Mouse (Mus musculus) heart, postnatal 0 days (tissue): ENCODE data around the gene Adprm. TPM values are rescaled to one million over a fixed set of nuclear protein-coding genes. Genes with fewer than 3 reads are reported as not detected.
"Not testable (repeated sequence)": the region's sequence is repeated elsewhere in the genome, so short reads cannot be mapped to it uniquely, and the experiment has no call there.

ENCODE experiments used
- ATAC-seq: fragments of 200-750 bp; cut with Nextera tagmentation; 2 replicates; pipeline ENCODE4 v1.8.0; 2017; ENCODE audit warnings: low read depth, moderate number of reproducible peaks, moderate library complexity; ENCODE audit not compliant: insufficient read depth
- DNase-seq: peaks from one replicate; pipeline ENCODE4 v3.0.0-alpha.2; 2016; ENCODE audit warnings: low spot score
- H3K27ac ChIP-seq: fragments of 300-500 bp; sonication (generic); 2 replicates; pipeline ENCODE4 v1.5.1; 2014; ENCODE audit warnings: low read depth, mild to moderate bottlenecking
- H3K27me3 ChIP-seq: fragments of 300-500 bp; sonication (generic); 2 replicates; pipeline ENCODE4 v1.6.1; 2014; ENCODE audit warnings: low read length, mixed read lengths; ENCODE audit not compliant: control insufficient read depth, insufficient read depth
- H3K36me3 ChIP-seq: fragments of 300-500 bp; sonication (generic); replicated peaks from 2 replicates; pipeline ENCODE4 v1.6.1; 2014; ENCODE audit warnings: low read length, mixed read lengths; ENCODE audit not compliant: control insufficient read depth, insufficient read depth
- H3K4me1 ChIP-seq: fragments of 300-500 bp; sonication (generic); 2 replicates; pipeline ENCODE4 v1.6.1; 2014; ENCODE audit warnings: antibody characterized with exemption; ENCODE audit not compliant: control insufficient read depth, insufficient read depth
- H3K4me2 ChIP-seq: fragments of 300-500 bp; sonication (generic); 2 replicates; pipeline ENCODE4 v1.6.1; 2014; ENCODE audit warnings: low read depth, mild to moderate bottlenecking, low read length, moderate library complexity
- H3K4me3 ChIP-seq: fragments of 300-500 bp; sonication (generic); 2 replicates; pipeline ENCODE4 v1.5.1; 2014; ENCODE audit warnings: low read depth, low read length
- H3K9ac ChIP-seq: fragments of 300-500 bp; sonication (generic); replicated peaks from 2 replicates; pipeline ENCODE4 v1.6.1; 2014; ENCODE audit warnings: low read depth, low read length, mixed read lengths
- H3K9me3 ChIP-seq: fragments of 300-500 bp; sonication (generic); replicated peaks from 2 replicates; pipeline ENCODE4 v1.6.1; 2016; ENCODE audit warnings: low read length; ENCODE audit not compliant: control insufficient read depth
- CTCF ChIP-seq: IDR thresholded peaks from 2 replicates; pipeline ENCODE4 v1.5.1; 2016; ENCODE audit warnings: antibody characterized with exemption, control low read depth, low read depth
- EP300 ChIP-seq: IDR thresholded peaks from 2 replicates; pipeline ENCODE4 v1.6.1; 2016; ENCODE audit warnings: antibody characterized with exemption, low read depth
- WGBS: fragments of 180-500 bp; shearing (Covaris S2); extraction: QIAGEN DNeasy Blood & Tissue Kit; methylation state at CpG from one replicate; pipeline ENCODE4 v1.1.7; 2014; 5-methylcytosine and 5-hydroxymethylcytosine counted together
- polyA plus RNA-seq: library from polyadenylated mRNA; unstranded; fragments of >200 nt; fragmentation: Nextera tagmentation; extraction: Ambion mirVana; gene quantifications from 2 replicates; pipeline ENCODE4 v1.2.1, GENCODE M21; 2015
- total RNA-seq: library from RNA; depleted of rRNA; stranded (reverse); fragments of >200 nt; gene quantifications from 2 replicates; pipeline ENCODE4 v1.2.3, GENCODE M21; 2014; ENCODE audit warnings: low replicate concordance

Adprm gene
- total and polyA plus RNA-seq, 2 experiments from 2014 or later, result 4.2 to 15.9 TPM

- Histone ChIP-seq H3K9ac (no peak overlapping the region), H3K36me3 (no peaks in the 10 kb centered on the region), H3K4me1 (no peaks in the 10 kb centered on the region), H3K4me3 (no peak overlapping the region), H3K27ac (no peak overlapping the region), H3K27me3 (0 out of 2 replicates have a peak, but pooled peaks cover 10% of the 10 kb centered on the region), H3K4me2 (no peak overlapping the region), H3K9me3 (no peaks in the 10 kb centered on the region)
- DNase-seq, result no peak
- WGBS, result 58% methylated on average over 29 of the region's 29 CpGs
- TF ChIP-seq EP300, result no peak
- TF ChIP-seq CTCF, result no peak
- no peak for ATAC-seq
These were observed 42.1 kb upstream of the Adprm start for GRCm38 (mm10) chr11:67094470-67094869.

GRCm38 (mm10) chr11:67093652-67094051 is 41.3 kb upstream of the Adprm start:
- H3K4me3 ChIP-seq, result no peak overlapping the region
- 0 out of 2 replicates have a peak, but pooled peaks cover 10% of the 10 kb centered on the region for H3K27me3 ChIP-seq
- H3K9me3 ChIP-seq, result no peaks in the 10 kb centered on the region
- DNase-seq, result no peak
- no peak for ATAC-seq
- H3K4me2 ChIP-seq, result no peak overlapping the region
- WGBS, result 94% methylated on average over 5 of the region's 5 CpGs
- H3K36me3 ChIP-seq, result no peaks in the 10 kb centered on the region
- no peak overlapping the region for H3K27ac ChIP-seq
- H3K4me1 ChIP-seq, result no peaks in the 10 kb centered on the region
- no peak overlapping the region for H3K9ac ChIP-seq
- TF ChIP-seq EP300, result no peak
- TF ChIP-seq CTCF, result no peak

GRCm38 (mm10) chr11:67093201-67093600 is 40.8 kb upstream of the Adprm start:
- no peaks in the 10 kb centered on the region for H3K36me3 ChIP-seq
- H3K9me3 ChIP-seq, result no peaks in the 10 kb centered on the region
- 0 out of 2 replicates have a peak, but pooled peaks cover 10% of the 10 kb centered on the region for H3K27me3 ChIP-seq
- 65% methylated on average over 9 of the region's 9 CpGs for WGBS
- H3K4me2 ChIP-seq, result no peak overlapping the region
- H3K4me3 ChIP-seq, result no peak overlapping the region
- no peak overlapping the region for H3K9ac ChIP-seq
- DNase-seq, result no peak
- H3K27ac ChIP-seq, result no peak overlapping the region
- no peak for TF ChIP-seq EP300
- TF ChIP-seq CTCF, result no peak
- no peak for ATAC-seq
- no peaks in the 10 kb centered on the region for H3K4me1 ChIP-seq

- not testable (repeated sequence) for H3K27ac ChIP-seq, H3K9me3 ChIP-seq, H3K4me1 ChIP-seq, H3K27me3 ChIP-seq, H3K36me3 ChIP-seq, ATAC-seq, DNase-seq, H3K9ac ChIP-seq, H3K4me2 ChIP-seq, H3K4me3 ChIP-seq
- WGBS, result 88% methylated on average over 12 of the region's 12 CpGs
These were observed 40.0 kb upstream of the Adprm start for GRCm38 (mm10) chr11:67092354-67092753.

GRCm38 (mm10) chr11:67087225-67087624 is 34.8 kb upstream of the Adprm start:
- Histone ChIP-seq H3K9me3 (no peaks in the 10 kb centered on the region), H3K4me3 (no peak overlapping the region), H3K4me2 (no peak overlapping the region), H3K9ac (no peak overlapping the region), H3K4me1 (no peaks in the 10 kb centered on the region), H3K27me3 (peaks cover 37% of the 10 kb centered on the region), H3K27ac (no peak overlapping the region), H3K36me3 (no peaks in the 10 kb centered on the region)
- DNase-seq, result no peak
- no peak for TF ChIP-seq EP300
- no peak for TF ChIP-seq CTCF
- ATAC-seq, result no peak
- WGBS, result 78% methylated on average over 12 of the region's 12 CpGs

- Histone ChIP-seq H3K27me3 (peaks cover 40% of the 10 kb centered on the region), H3K36me3 (no peaks in the 10 kb centered on the region), H3K4me2 (no peak overlapping the region), H3K4me3 (no peak overlapping the region), H3K9me3 (no peaks in the 10 kb centered on the region), H3K27ac (no peak overlapping the region), H3K4me1 (no peaks in the 10 kb centered on the region), H3K9ac (no peak overlapping the region)
- ATAC-seq, result no peak
- TF ChIP-seq EP300 (no peak), CTCF (no peak)
- DNase-seq, result no peak
- 46% methylated on average over 9 of the region's 9 CpGs for WGBS
These were observed 34.2 kb upstream of the Adprm start for GRCm38 (mm10) chr11:67086467-67087164.
